Mouse (Mus musculus) MN1 (cell line): ENCODE results near the gene Apod.
A peak's percentile ranks its signal among the peaks of the same experiment; 100 is the strongest.
"Not testable (repeated sequence)": the region's sequence is repeated elsewhere in the genome, so short reads cannot be mapped to it uniquely, and the experiment has no call there.

Source experiments
- DNase-seq: peaks from one replicate; pipeline ENCODE4 v3.0.0-alpha.2; 2016; ENCODE audit warnings: low spot score

Apod gene

GRCm38 (mm10) chr16:31321501-31321900, 6.9 kb upstream of the Apod start:
- DNase-seq: no peak

GRCm38 (mm10) chr16:31320954-31321353, 6.3 kb upstream of the Apod start:
- DNase-seq: no peak

DNA sequence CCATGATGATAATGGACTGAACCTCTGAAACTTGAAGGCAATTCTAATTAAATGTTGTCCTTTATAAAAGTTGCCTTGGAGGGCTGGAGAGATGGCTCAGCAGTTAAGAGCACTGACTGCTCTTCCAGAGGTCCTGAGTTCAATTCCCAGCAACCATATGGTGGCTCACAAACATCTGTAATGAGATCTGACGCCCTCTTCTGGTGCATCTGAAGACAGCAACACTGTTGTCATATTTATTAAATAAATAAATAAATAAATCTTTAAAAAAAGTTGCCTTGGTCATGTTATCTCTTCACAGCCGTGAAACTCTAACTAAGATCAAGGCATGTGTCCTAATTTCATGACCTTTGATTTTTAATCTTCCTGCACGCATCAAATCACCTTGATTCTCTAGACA, 5.1 kb upstream of the Apod start:
- not testable (repeated sequence) for DNase-seq

GRCm38 (mm10) chr16:31319316-31319715, 4.7 kb upstream of the Apod start:
- DNase-seq: no peak

DNA sequence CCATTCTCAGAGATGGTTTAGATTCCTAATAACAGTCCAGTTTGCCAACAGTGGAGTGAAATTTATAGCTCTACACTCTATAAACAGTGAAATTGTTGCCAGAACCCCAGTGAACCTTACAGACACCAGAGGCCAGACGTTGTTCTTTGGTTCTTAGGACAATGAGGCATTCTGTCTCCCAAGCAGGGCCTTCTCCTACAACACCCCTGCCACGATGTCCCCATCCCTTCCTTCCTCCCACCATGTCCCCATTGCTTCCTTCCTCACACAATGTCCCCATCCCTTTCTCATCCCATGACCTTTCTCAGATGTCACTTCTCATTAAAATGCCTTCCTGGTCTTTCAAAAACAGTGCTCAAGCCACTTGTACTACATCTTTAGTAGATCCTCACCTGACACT, 3.8 kb upstream of the Apod start:
- DNase-seq: no peak

DNA sequence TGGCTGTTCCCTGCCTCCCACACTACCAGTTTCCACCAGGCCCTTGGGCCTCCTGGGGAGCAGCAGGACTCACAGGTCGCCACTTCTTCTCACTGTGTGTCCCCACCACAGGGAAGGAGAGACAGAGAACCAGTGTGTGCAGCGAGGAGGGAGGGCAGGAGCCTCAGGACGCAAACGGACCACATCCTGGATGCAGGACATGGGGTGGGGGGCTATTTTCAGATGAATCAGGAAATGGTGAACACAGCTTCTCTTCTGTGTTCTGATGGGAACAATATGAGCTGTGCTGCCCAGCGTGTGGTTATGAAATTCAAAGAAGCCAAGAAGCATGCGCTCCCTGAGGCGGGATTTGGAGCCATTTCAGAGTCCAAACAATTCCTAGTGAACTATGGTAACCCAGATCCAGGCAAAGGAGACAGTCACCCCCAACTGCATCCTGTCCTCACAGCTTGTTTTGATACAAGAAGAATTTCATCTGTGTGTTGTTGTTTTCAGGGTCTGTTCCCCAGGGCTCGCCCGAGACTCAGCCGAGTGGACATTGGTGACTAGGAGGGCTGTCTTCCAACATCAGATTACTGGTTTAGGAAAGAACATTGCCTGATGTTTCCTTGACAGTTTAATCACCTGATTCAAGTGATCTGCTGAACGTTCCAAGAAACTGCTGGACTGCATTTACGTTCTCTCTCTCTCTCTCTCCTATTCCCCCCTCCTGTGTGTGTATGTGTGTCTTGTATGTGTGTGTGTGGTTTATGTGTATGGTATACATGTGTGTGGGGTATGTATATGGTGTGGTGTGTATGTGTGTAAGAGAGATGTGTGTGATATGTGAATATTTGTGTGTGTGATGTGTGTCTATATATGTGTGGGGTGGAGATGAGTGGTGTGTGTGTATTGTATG, 1.9 kb upstream of the Apod start:
- DNase-seq: not testable (repeated sequence)

GRCm38 (mm10) chr16:31315294-31315693, 686 bp upstream of the Apod start:
- DNase-seq: no peak

DNA sequence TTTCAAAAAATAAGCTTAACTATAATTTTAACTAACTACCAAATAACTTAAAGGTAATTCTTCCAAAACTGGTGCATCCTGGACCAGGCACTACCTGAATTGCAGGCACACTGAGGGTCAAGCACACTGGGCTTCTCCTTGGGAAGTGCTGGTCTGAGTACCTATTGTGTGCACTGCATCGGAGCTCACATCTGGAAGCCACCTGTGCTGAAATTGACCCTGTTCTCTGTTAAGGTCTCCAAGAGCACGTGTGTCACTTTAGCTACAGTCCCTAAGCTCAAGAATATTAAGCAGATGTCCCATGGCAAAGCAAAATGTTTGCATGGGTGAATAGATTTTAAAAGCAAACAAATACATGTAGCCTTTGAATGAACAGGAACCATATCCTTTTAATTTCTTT, 997 bp downstream of the Apod start:
- no peak for DNase-seq

DNA sequence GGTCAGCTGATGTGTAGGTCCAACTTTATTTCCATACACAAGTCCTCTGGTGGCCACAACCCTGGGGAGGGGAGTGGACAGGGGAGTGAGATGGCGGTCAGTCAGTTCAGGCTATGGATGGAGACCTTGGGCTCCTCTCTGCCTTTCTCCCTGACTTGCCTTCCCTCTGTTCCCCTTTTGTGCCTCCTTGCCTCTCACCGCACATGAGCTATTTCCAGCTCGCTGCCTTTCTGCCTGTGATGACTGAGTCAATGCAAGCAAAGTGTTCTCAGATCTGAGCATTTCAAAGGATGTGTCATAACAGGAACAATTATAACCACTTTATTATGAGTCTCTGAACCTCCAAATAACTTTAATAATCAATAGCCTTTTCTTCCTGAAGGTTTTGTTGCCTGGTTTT, 2.3 kb downstream of the Apod start:
- DNase-seq: no peak

DNA sequence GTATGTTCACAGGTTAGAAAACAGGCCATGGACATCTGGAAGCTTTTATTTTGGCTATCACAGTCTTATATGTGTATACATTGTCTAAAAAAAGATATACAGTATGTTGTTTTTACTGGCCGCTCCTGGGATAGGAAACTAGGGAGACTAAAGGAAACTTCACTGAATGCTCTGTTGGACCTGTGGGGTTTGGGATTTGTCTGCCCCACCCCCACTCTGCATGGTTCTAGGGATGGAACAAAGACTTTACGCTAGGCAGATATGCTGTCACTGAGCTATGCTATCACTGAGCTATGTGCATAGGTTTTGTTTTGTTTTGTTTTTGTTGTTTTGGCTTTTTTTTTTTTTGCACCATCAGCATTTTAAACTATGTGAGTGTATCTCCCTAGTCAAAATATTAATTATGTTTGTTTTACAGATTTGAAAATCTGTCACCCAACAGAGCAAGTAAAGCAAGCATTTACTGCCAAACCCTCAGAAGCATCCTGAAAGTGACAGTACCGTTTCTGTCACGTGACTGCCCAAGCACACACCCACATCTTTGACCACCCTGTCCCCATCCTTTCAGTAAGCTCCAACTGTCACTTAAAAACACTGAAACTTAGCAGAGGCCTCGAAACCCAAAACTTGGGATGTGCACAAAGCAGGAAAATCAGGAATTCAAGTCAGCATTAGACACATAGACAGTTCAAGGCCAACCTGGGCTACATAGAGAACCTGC, 9.2 kb downstream of the Apod start:
- DNase-seq: no peak

DNA sequence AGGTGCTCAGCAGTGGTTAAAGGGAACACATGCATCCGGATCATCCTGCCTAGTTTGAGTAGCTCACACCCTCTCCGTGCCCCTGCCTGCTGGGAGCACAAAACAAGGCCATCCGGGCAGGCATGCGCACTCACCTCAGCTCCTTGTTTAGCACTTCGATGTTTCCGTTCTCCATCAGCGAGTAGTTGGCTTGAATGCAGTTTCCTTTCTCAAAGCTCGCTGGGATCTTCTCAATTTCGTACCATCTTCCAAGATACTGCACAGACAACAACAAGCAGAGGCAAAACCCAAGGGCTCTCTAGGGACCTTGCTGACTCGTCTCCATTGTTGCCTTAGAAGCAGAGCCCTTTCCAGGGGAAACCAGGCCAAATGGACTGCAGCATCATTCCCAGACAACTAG, 11.3 kb downstream of the Apod start:
- DNase-seq: peak; percentile 25

DNA sequence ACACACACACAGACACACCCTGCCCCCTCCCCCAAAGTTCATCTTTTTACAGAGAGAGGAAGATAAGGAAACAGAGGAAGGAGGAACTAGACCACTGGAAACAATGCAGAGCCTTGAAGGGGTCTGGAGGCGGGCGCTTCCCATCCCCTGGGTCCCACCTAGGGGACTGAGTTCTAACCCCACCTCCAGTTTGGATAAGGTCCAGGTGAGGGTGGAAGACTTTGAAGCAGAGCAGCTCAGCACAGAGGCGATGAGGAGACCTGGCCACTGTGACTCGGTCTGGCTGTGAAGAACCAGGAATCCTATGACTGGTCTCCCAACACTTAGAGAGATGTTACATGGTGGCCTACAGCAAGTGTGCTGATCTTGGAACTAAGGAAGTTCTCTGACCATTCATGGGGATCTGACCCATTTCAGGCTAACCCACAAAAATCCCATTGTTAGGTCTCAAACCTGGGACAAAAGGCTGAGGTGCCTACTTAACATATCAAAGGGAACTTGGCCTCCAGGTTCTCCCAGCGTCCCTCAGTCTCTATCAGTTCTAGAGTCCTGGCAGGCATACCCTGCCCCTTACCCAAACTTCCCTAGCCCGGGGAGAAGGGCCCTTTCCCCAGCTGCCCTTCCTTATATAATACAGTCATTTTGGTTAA, 13.6 kb downstream of the Apod start:
- no peak for DNase-seq

DNA sequence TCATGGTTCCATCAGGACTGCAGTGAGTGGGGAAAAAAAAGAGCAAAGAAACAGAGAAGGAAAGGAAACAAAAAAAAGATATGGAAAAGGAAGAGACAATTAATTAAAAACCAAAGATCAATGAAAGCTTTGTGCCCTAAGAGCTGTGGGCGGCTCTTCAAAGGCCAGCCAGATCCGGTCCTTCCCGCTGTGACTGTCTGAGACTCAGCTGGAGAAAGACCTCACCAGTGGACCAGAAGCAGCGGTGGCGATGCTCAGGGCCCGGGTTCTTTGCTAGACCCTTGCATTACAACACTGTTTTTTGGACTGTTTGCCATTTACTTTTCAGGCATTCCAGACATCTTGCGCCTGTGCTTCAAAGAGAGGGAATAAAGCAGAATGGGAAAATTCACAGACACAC, 14.1 kb downstream of the Apod start:
- no peak for DNase-seq

DNA sequence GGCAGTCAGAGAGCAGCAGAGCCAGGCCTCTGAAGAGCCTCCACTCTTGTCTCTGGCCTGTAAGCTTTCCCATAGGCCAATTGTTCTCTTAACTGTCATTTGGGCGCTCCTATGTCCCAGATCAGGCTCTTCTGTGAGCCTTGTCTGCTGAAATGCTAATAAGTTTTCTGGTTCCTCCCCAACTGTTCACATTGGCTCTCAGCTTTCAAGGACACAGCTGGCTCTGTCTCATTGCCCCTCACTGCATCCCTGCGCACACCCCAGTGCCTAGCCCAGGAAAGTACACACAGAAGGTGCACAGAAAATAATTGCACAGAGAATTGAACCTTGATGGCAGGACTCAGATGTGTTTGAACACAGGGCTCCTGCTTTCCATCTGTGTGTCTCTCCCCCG, 14.7 kb downstream of the Apod start:
- DNase-seq: no peak

DNA sequence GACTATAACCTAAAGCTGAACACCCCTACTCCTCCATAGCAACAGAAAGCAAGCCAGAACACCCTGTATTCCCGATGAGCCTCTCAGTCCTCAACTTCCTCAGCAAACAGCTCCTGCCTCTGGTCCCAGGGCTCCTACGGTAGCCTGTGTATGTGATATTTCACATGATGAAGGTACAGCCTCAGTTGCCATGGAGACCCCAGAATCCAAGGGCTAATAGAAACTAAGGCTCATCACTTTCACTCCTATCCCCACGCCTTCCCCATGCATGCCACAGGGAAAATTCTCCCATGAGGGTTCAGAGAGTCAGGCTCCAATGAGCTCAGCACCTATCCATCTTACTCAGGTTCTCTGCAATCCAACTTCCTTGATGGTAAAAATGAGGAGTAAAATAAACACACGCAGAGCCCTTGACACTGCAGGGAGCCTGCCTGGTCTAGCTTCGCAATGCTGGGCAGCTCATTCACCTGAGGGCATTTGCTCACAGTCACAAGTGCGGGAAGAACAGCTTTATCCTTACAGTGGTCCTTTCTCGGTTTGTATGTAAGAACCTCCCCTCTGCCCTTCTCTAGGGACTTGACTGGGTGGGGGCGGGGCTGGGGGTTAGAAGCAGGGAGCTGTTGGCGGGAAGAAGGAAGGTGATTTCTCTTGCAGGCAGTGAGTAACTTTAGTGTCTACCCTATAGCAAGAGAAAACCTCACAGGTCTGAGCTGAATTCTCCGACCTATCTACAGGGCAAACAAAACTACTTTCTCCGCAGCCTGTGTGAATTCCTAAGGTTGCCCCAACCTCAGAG, 15.2 kb downstream of the Apod start:
- no peak for DNase-seq

DNA sequence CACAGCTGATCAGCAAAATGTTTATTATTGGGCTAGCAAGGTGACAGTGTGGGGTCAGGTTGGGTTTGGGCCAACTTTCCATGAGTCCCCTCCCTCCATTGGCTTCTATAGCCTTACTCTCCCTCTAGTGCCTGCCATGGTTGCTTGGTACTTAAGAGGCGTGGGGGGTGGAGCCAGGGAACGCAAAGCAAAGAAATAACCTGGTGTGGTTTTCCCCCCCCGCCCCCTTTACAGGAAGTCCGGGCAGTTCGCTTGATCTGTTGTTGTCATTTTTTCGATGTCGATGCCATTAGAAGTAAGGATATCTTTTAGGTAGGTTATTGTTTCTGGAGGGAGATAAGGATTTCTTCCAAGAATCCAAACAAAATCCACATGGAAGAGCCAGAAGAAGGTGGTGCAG, 17.5 kb downstream of the Apod start:
- no peak for DNase-seq

DNA sequence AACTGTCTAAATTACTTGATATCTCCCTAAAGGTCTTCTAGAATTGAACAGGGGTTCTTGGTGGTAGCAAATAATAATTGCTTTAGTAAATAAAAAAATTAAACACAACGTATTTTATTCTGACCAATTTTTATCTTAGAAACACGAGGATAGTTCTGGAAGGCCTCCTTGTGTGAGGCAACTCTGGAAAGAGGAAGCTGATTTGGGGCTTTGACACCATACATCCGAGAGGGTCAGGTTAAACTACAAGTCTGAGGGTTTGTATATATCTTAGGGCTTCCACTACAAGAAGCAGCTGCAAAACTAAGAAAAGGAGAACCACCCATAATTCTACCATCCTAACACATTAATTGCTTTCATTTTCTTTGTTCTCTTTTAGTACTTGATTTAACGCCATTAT, 20.8 kb downstream of the Apod start:
- DNase-seq: no peak

- DNase-seq: peak; percentile 61
These were observed 23.8 kb downstream of the Apod start for GRCm38 (mm10) chr16:31290751-31291365.

DNA sequence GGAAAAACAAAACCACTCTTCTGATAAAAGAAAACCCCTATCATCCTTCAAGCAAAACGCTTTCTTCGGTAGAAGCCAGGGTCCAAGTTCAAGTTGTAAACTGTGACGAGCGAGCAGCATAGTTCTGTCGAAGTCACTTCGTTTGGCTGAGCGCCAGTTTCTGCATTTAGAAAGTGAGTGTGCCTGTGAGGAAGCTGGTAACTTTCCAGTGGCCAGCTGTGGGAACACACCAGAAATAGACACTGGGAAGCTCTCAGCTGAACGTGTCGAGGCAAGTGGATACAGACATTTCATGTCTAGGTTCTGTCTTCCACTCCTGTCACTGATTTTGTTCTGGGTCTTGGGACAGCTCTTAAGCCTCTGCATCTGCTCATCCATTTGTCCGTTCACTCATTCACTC, 24.3 kb downstream of the Apod start:
- DNase-seq: peak; percentile 54

- no peak for DNase-seq
These were observed 26.9 kb downstream of the Apod start for GRCm38 (mm10) chr16:31287712-31288111.

DNA sequence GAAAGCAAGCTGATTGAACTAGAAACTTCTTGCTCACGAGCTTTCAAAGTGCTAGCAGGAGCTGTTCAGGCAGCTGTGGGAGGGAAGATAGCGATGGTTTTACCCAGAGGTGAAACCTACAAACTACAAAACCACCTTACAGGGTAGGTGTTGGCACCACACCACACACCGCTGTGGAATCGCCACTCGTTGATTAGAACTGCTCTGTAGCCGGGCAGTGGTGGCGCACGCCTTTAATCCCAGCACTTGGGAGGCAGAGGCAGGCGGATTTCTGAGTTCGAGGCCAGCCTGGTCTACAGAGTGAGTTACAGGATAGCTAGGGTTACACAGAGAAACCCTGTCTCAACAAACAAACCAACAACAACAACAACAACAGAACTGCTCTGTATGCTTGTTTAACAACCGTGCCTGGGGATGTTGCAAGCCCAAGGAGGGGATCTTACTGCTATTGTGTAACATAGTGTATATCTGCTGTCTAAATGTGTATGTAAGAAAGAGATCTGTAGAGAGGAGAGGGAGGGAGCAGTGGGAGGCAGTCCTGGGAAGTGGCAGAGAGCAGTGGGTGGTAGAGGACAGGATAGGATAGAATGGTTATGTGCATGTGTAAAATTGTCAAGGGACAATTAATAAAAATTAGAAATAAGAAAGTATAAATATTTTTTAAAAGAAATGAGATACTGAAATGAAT, 27.7 kb downstream of the Apod start:
- no peak for DNase-seq
